Mouse (Mus musculus): ENCODE measurements around the gene Tspan9.

- no peak for TF ChIP-seq CTCF (IDR thresholded peaks at IDR 0.05; ENCODE audit: borderline replicate concordance, extremely low read depth, insufficient read depth, insufficient read length)
- TF ChIP-seq POLR2A (IDR thresholded peaks at IDR 0.05; ENCODE audit: borderline replicate concordance, extremely low read depth, insufficient read depth, insufficient read length, poor library complexity, severe bottlenecking): no peak
Observed at GRCm38 (mm10) chr6:128004544-128004943, 138.8 kb downstream of the Tspan9 start.
